Mouse (Mus musculus) spleen, postnatal 10 days (tissue): ENCODE results near the gene Gm28539.

Source experiments
- DNase-seq, 2 experiments: peaks; one replicate each; pipeline ENCODE4 v3.0.0; 2021 to 2022; ENCODE audit warnings: low spot score in 2 of 2

Gm28539 gene

GRCm38 (mm10) chr16:18836468-18837208 lies at the start of gene Gm28539, which contains the start of gene 2510002D24Rik:
Gene Gm28539, plus strand, starts transcription at chr16:18836584.
Gene 2510002D24Rik, plus strand, starts transcription at chr16:18836578.
- DNase-seq: peak; percentile 86 to 93

GRCm38 (mm10) chr16:18786652-18787051 lies 49.7 kb upstream of the Gm28539 start:
- DNase-seq: no peak

- DNase-seq: no peak
Observed at GRCm38 (mm10) chr16:18788627-18789406, 47.6 kb upstream of the Gm28539 start.

- DNase-seq: no peak
Observed at GRCm38 (mm10) chr16:18795223-18795899, 41.0 kb upstream of the Gm28539 start.

GRCm38 (mm10) chr16:18796645-18797044 lies 39.7 kb upstream of the Gm28539 start:
- DNase-seq: no peak

- no peak for DNase-seq
Observed at GRCm38 (mm10) chr16:18798151-18798550, 38.2 kb upstream of the Gm28539 start.

- peak in 1 of 2 experiments; percentile 36 for DNase-seq
Observed at GRCm38 (mm10) chr16:18798841-18799240, 37.5 kb upstream of the Gm28539 start.

GRCm38 (mm10) chr16:18805746-18806145 lies 30.6 kb upstream of the Gm28539 start:
- DNase-seq: no peak

GRCm38 (mm10) chr16:18809001-18809400 lies 27.4 kb upstream of the Gm28539 start:
- no peak for DNase-seq

GRCm38 (mm10) chr16:18811032-18811431 lies 25.4 kb upstream of the Gm28539 start:
- no peak for DNase-seq

- peak; percentile 72 to 92 for DNase-seq
Observed at GRCm38 (mm10) chr16:18811468-18812384, 24.7 kb upstream of the Gm28539 start, which contains the start of the genes Ufd1 and Cdc45. Gene Ufd1, plus strand, starts transcription at chr16:18811779. Gene Cdc45, minus strand, starts transcription at chr16:18811987.

GRCm38 (mm10) chr16:18812385-18812910 lies 23.9 kb upstream of the Gm28539 start:
- DNase-seq: peak in 1 of 2 experiments; percentile 75

GRCm38 (mm10) chr16:18822356-18822755 lies 14.0 kb upstream of the Gm28539 start:
- no peak for DNase-seq

GRCm38 (mm10) chr16:18822925-18823324 lies 13.5 kb upstream of the Gm28539 start:
- DNase-seq: no peak

GRCm38 (mm10) chr16:18828630-18829029 lies 7.8 kb upstream of the Gm28539 start:
- no peak for DNase-seq

- DNase-seq: no peak
Observed at GRCm38 (mm10) chr16:18829102-18829501, 7.3 kb upstream of the Gm28539 start.

GRCm38 (mm10) chr16:18833486-18833885 lies 2.9 kb upstream of the Gm28539 start:
- DNase-seq: no peak

GRCm38 (mm10) chr16:18836073-18836467 lies 314 bp upstream of the Gm28539 start:
- DNase-seq: no peak

- no peak for DNase-seq
Observed at GRCm38 (mm10) chr16:18838346-18838745, 2.0 kb downstream of the Gm28539 start.

- no peak for DNase-seq
Observed at GRCm38 (mm10) chr16:18846301-18846820, 10.0 kb downstream of the Gm28539 start.
